Mouse (Mus musculus): ENCODE measurements at regions not wholly inside any gene's neighbourhood (a gene's known extent, or its start where the extent isn't known, plus 50 kb on each side); places are given as distances from the start of the nearest gene placed in this dataset.

DNA sequence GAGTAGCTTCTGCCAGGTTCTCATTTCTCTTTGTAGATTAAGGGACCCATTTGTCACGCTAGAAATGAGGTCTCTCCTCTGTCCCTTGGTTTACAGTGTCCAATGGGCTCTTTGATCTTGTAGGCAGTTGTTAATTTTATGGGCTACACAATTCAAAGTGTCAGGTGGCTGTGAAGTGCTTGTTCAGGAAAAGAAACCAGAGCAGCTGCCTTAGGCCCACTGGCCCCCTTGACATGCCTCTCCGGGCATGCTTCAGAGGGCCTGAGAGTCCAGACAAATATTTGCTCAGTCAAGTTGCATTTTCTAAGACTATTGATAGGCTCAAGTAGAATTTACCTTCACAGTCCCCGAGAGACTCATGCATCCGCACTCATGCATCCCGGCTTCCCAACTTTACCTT lies 94.0 kb downstream of the Ackr3 start:
- TF ChIP-seq CTCF (IDR thresholded peaks at IDR 0.05; ENCODE audit: low read depth, low read length) (no peak), POLR2A (IDR thresholded peaks at IDR 0.05; ENCODE audit: extremely low read depth, insufficient read depth, low read length) (no peak)

Measured in liver, adult 2 months (tissue).